Mouse (Mus musculus) midbrain, embryonic 15.5 days (tissue): Measurements from ENCODE around the gene Itpr1. TPM values are rescaled to one million over a fixed set of nuclear protein-coding genes. Genes with fewer than 3 reads are reported as not detected.

Experiments used
- ATAC-seq: fragments of 200-750 bp; cut with Nextera tagmentation; replicated peaks from 2 replicates; pipeline ENCODE4 v1.8.0; 2017; ENCODE audit warnings: moderate TSS enrichment
- H3K27ac ChIP-seq: fragments of 300-500 bp; sonication (generic); 2 replicates; pipeline ENCODE4 v1.5.1; 2015; ENCODE audit warnings: mild to moderate bottlenecking, inconsistent platforms
- H3K27me3 ChIP-seq: fragments of 300-500 bp; sonication (generic); replicated peaks from 2 replicates; pipeline ENCODE4 v1.6.1; 2015; ENCODE audit warnings: inconsistent platforms
- H3K36me3 ChIP-seq: fragments of 300-500 bp; sonication (generic); replicated peaks from 2 replicates; pipeline ENCODE4 v1.6.1; 2015; ENCODE audit warnings: inconsistent platforms
- H3K4me1 ChIP-seq: fragments of 300-500 bp; sonication (generic); 2 replicates; pipeline ENCODE4 v1.6.1; 2015; ENCODE audit warnings: inconsistent platforms
- H3K4me2 ChIP-seq: fragments of 300-500 bp; sonication (generic); 2 replicates; pipeline ENCODE4 v1.6.1; 2015; ENCODE audit warnings: inconsistent platforms, mild to moderate bottlenecking, moderate library complexity
- H3K4me3 ChIP-seq: fragments of 300-500 bp; sonication (generic); 2 replicates; pipeline ENCODE4 v1.5.1; 2015; ENCODE audit warnings: mild to moderate bottlenecking, inconsistent platforms
- H3K9ac ChIP-seq: fragments of 300-500 bp; sonication (generic); 2 replicates; pipeline ENCODE4 v1.6.1; 2015; ENCODE audit warnings: mild to moderate bottlenecking, inconsistent platforms
- H3K9me3 ChIP-seq: fragments of 300-500 bp; sonication (generic); 2 replicates; pipeline ENCODE4 v1.6.1; 2016; ENCODE audit warnings: inconsistent platforms
- WGBS: fragments of 180-500 bp; shearing (Covaris S2); methylation state at CpG from one replicate; pipeline ENCODE4 v1.1.7; 2015; ENCODE audit warnings: mixed read lengths; 5-methylcytosine and 5-hydroxymethylcytosine counted together
- polyA plus RNA-seq: library from polyadenylated mRNA; unstranded; fragments of >200 nt; fragmentation: Nextera tagmentation; extraction: Ambion mirVana; gene quantifications from 2 replicates; pipeline ENCODE4 v1.2.1, GENCODE M21; 2015

Itpr1 gene
- polyA plus RNA-seq, 1 experiment from 2014 or later = 4.7 TPM

- ATAC-seq = peak; percentile 69
- H3K9me3 ChIP-seq = no peaks in the 10 kb centered on the region
- no peak overlapping the region for H3K4me2 ChIP-seq
- H3K27me3 ChIP-seq = no peaks in the 10 kb centered on the region
- H3K4me1 ChIP-seq = peaks cover 12% of the 10 kb centered on the region
- no peaks in the 10 kb centered on the region for H3K36me3 ChIP-seq
- H3K4me3 ChIP-seq = no peak overlapping the region
- peak overlapping the region; percentile 35; the same call in 1 of the 2 replicates for H3K27ac ChIP-seq
- no peak overlapping the region for H3K9ac ChIP-seq
- 12% methylated on average over 9 of the region's 9 CpGs for WGBS
These were observed 36.4 kb downstream of the Itpr1 start for GRCm38 (mm10) chr6:108249031-108249917.

- Histone ChIP-seq H3K9me3 (no peaks in the 10 kb centered on the region), H3K27ac (no peak overlapping the region), H3K36me3 (no peaks in the 10 kb centered on the region), H3K27me3 (no peaks in the 10 kb centered on the region), H3K4me1 (peaks cover 12% of the 10 kb centered on the region), H3K9ac (no peak overlapping the region), H3K4me3 (no peak overlapping the region), H3K4me2 (no peak overlapping the region)
- 27% methylated on average over 3 of the region's 3 CpGs for WGBS
- peak; percentile 51 for ATAC-seq
These were observed 37.0 kb downstream of the Itpr1 start for GRCm38 (mm10) chr6:108249918-108250225.

- Histone ChIP-seq H3K4me2 (no peak overlapping the region), H3K9ac (no peak overlapping the region), H3K27ac (no peak overlapping the region), H3K4me1 (peaks cover 12% of the 10 kb centered on the region), H3K27me3 (no peaks in the 10 kb centered on the region), H3K9me3 (no peaks in the 10 kb centered on the region), H3K36me3 (no peaks in the 10 kb centered on the region), H3K4me3 (no peak overlapping the region)
- whole genome bisulfite sequencing = 64% methylated on average over 4 of the region's 4 CpGs
- ATAC-seq = peak; percentile 16; the same call in 1 of the 2 replicates
These were observed 37.5 kb downstream of the Itpr1 start for GRCm38 (mm10) chr6:108250416-108250815.

- WGBS = 79% methylated on average over 13 of the region's 13 CpGs
- Histone ChIP-seq H3K4me3 (no peak overlapping the region), H3K27me3 (no peaks in the 10 kb centered on the region), H3K4me2 (no peak overlapping the region), H3K9me3 (no peaks in the 10 kb centered on the region), H3K27ac (no peak overlapping the region), H3K4me1 (peaks cover 12% of the 10 kb centered on the region), H3K36me3 (no peaks in the 10 kb centered on the region), H3K9ac (no peak overlapping the region)
- ATAC-seq = no peak
These were observed 39.9 kb downstream of the Itpr1 start for GRCm38 (mm10) chr6:108252565-108253360.

GRCm38 (mm10) chr6:108254132-108255064 is 41.5 kb downstream of the Itpr1 start:
- Histone ChIP-seq H3K36me3 (no peaks in the 10 kb centered on the region), H3K4me1 (peaks cover 6% of the 10 kb centered on the region), H3K27ac (no peak overlapping the region), H3K27me3 (no peaks in the 10 kb centered on the region), H3K9me3 (no peaks in the 10 kb centered on the region), H3K4me3 (no peak overlapping the region), H3K4me2 (no peak overlapping the region), H3K9ac (no peak overlapping the region)
- ATAC-seq = no peak
- 77% methylated on average over 9 of the region's 9 CpGs for WGBS

- H3K4me2 ChIP-seq = no peak overlapping the region
- H3K27ac ChIP-seq = no peak overlapping the region
- WGBS = 70% methylated on average over 4 of the region's 4 CpGs
- no peaks in the 10 kb centered on the region for H3K36me3 ChIP-seq
- no peaks in the 10 kb centered on the region for H3K4me1 ChIP-seq
- H3K4me3 ChIP-seq = no peak overlapping the region
- no peak overlapping the region for H3K9ac ChIP-seq
- no peaks in the 10 kb centered on the region for H3K27me3 ChIP-seq
- H3K9me3 ChIP-seq = no peaks in the 10 kb centered on the region
- no peak for ATAC-seq
These were observed 43.0 kb downstream of the Itpr1 start for GRCm38 (mm10) chr6:108255880-108256279.

GRCm38 (mm10) chr6:108257225-108257624 is 44.3 kb downstream of the Itpr1 start:
- WGBS = 83% methylated on average over 3 of the region's 3 CpGs
- no peak for ATAC-seq
- Histone ChIP-seq H3K27ac (no peak overlapping the region), H3K4me1 (no peaks in the 10 kb centered on the region), H3K4me2 (no peak overlapping the region), H3K36me3 (no peaks in the 10 kb centered on the region), H3K9me3 (no peaks in the 10 kb centered on the region), H3K27me3 (no peaks in the 10 kb centered on the region), H3K4me3 (no peak overlapping the region), H3K9ac (no peak overlapping the region)

- Histone ChIP-seq H3K4me2 (no peak overlapping the region), H3K27ac (no peak overlapping the region), H3K36me3 (no peaks in the 10 kb centered on the region), H3K9me3 (no peaks in the 10 kb centered on the region), H3K27me3 (no peaks in the 10 kb centered on the region), H3K9ac (no peak overlapping the region), H3K4me3 (no peak overlapping the region), H3K4me1 (no peaks in the 10 kb centered on the region)
- 41% methylated on average over 2 of the region's 2 CpGs for WGBS
- ATAC-seq = no peak
These were observed 45.7 kb downstream of the Itpr1 start for GRCm38 (mm10) chr6:108258631-108259030.

GRCm38 (mm10) chr6:108259671-108260070 is 46.8 kb downstream of the Itpr1 start:
- H3K27me3 ChIP-seq = no peaks in the 10 kb centered on the region
- 39% methylated on average over 2 of the region's 2 CpGs for WGBS

GRCm38 (mm10) chr6:108261506-108261905 is 48.6 kb downstream of the Itpr1 start:
- H3K9ac ChIP-seq = no peak overlapping the region
- no peak for ATAC-seq
- H3K9me3 ChIP-seq = no peaks in the 10 kb centered on the region
- no peaks in the 10 kb centered on the region for H3K36me3 ChIP-seq
- no peak overlapping the region for H3K27ac ChIP-seq
- H3K4me3 ChIP-seq = no peak overlapping the region
- H3K27me3 ChIP-seq = no peaks in the 10 kb centered on the region
- WGBS = 87% methylated on average over 3 of the region's 3 CpGs
- no peak overlapping the region for H3K4me2 ChIP-seq
- H3K4me1 ChIP-seq = no peaks in the 10 kb centered on the region

More at GRCm38 (mm10) chr6:108259671-108260070, 46.8 kb downstream of the Itpr1 start:
- Histone ChIP-seq H3K4me3 (no peak overlapping the region), H3K9me3 (no peaks in the 10 kb centered on the region), H3K9ac (no peak overlapping the region), H3K4me2 (no peak overlapping the region), H3K27ac (no peak overlapping the region), H3K36me3 (no peaks in the 10 kb centered on the region), H3K4me1 (no peaks in the 10 kb centered on the region)
- ATAC-seq = no peak

- no peaks in the 10 kb centered on the region for H3K4me1 ChIP-seq
- H3K27me3 ChIP-seq = no peaks in the 10 kb centered on the region
- H3K36me3 ChIP-seq = no peaks in the 10 kb centered on the region
- 85% methylated on average over 3 of the region's 3 CpGs for WGBS
- H3K27ac ChIP-seq = no peak overlapping the region
- no peak overlapping the region for H3K4me2 ChIP-seq
- H3K9ac ChIP-seq = no peak overlapping the region
- H3K9me3 ChIP-seq = no peaks in the 10 kb centered on the region
- H3K4me3 ChIP-seq = no peak overlapping the region
- ATAC-seq = no peak
These were observed 51.3 kb downstream of the Itpr1 start for GRCm38 (mm10) chr6:108264164-108264563.

- H3K4me3 ChIP-seq = no peak overlapping the region
- ATAC-seq = no peak
- H3K4me2 ChIP-seq = no peak overlapping the region
- H3K27ac ChIP-seq = no peak overlapping the region
- H3K27me3 ChIP-seq = no peaks in the 10 kb centered on the region
- no peaks in the 10 kb centered on the region for H3K36me3 ChIP-seq
- H3K4me1 ChIP-seq = no peaks in the 10 kb centered on the region
- H3K9me3 ChIP-seq = no peaks in the 10 kb centered on the region
- 73% methylated on average over 7 of the region's 7 CpGs for WGBS
- H3K9ac ChIP-seq = no peak overlapping the region
These were observed 60.6 kb downstream of the Itpr1 start for GRCm38 (mm10) chr6:108273451-108273850.
